Mouse (Mus musculus) c-Kit-positive CD71-positive TER-119-positive erythroid progenitor cells, embryonic 14.5 days (primary cell): ENCODE results near the gene Ttn.
A peak's percentile ranks its signal among the peaks of the same experiment; 100 is the strongest.

Experiments
- DNase-seq: peaks from one replicate; pipeline ENCODE4 v3.0.0-alpha.2; 2013; ENCODE audit warnings: low spot score

Gene Ttn

DNA sequence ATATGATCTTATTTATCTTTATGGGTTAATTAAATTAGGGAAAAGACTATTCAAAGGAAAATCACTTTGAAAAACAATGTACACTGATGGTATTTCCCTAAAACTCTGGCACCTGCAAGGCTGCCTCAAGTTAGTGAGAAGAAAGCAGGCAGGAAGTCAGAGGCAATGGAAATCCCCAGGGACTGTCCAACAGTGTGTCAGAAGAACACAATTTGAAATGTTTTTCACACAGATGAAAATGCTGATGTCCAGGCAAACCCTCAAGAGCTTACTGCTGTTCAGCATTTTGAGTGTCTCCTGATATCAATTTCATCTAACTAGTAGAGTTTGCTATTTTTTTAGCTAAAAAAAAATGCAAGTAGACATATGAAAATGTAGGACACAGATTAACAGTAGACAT is 161.9 kb downstream of the Ttn start:
- no peak for DNase-seq

DNA sequence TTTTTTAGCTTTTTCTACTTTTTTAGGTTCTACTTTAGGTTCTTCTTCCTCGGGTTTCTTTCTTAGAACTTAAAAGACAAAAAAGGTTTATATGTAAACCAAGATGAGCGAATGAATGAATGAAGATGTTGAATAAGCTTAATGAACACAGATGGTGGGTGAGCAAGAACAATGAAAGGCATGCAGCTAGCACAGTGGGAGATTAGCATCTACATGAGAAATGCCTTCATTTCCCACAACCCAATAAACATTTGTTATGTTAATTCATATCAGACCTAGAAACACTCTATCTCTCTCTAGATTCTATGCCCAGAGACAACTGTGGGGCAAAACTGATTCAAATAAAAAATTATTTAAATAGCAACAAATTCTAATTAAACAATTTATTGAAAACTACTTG is 164.6 kb downstream of the Ttn start:
- no peak for DNase-seq

DNA sequence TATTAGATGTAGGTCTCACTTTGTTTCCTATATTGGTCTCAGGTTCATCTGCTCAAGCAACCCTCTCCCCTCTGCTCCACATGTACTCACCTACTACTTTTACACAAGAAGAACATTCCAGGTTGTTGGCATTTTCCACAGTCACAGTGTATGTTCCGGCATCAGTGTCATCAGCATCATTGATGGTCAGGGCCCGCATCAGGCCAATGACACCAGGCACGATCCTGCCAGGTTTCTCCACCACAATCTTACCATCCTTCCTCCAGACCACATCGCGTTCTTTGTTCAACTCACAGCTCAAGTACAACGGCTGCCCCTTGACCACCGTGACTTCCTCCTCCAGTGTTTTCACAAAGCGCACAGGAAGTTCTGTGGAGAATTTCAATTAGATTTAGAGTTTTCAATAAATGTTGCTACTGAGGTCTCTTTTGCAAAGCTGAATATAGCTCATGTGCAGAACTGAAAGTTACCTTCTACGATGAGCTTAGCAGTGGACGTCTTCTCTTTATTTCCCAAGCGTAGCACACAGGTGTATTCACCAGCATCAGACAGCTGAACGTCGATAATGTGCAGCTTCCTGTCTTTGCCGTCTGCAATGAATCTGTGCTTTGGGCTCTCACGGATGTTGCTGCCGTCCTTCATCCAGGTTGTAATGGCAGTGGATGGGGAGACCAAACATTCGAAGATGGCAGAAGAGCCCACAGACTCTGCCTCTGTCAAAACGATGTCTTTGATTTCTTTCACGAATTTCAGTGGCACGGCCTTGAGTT is 168.1 kb downstream of the Ttn start:
- no peak for DNase-seq

DNA sequence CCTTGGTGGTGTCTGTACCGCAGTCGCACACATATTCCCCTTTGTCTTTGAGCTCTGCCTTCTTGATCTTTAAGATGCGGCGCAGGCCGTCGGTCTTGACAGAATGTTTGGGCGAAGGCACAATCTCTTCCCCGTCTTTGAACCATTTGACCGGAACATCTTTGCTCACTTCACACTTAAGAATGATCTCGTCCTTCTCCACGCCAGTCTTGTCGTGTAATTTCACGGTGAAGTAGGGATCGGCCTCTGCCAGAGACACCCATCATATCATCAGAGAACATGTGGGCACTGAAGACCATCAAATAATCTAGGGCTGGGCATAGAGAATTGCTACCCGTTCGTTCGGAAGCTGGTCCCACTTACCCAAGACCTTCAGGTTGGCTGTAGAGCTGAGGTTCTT is 171.2 kb downstream of the Ttn start:
- no peak for DNase-seq

DNA sequence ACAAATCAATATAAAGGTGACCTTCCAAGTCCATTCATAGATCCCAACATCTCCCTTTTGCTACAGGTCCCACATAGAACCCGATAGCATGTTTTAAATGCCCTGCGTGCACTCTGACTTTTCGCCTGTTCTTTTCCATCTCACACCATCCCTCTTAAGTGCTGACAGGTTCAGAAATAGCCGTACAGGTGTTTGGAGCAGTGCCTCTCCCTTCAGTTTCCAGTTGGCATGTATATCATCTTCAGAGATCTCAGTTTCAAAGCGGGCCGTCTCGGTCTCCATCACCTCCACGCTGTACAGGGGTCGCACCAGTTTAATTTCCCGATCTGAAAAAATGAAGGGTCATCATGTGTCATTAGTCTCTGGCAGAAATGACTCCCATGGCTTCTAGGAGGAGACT is 174.0 kb downstream of the Ttn start:
- no peak for DNase-seq

DNA sequence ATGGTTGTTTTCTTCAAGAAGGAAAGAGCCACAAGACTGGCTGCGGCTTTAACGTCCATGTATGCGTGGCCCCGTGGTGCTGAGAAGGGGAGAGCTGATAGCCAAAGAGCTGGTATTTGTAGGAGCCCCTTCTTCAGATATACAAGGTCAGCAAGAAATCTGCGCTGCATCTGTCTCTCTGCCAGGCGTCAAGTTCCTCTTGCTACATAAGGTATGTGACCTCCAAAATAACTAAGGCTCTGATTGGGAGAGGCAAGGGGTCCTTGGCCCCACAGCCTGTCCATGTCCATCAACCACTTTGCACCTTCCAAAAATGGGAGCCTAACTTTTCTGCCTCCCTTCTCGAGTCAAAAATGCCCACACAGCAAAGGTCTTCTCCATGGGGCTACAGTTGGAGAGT is 175.1 kb downstream of the Ttn start:
- no peak for DNase-seq

DNA sequence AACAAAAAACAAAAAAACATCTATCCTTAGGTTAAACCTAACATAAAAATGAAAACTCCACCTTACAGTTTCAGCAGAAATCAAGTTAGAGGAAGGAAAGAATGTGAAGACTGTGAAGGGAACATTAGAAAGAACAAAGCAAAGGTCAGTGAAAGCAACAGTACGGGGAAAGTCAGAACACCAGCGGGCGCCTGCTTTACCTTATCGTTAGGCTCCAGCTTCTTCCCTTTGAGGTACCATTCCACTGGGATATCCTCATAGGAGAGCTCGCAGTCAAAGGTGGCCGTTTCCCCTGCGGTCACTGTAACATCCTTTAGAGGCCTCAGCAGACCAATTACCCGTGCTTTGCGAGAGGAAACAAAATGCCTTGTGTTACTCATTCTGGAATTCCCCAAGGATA is 175.5 kb downstream of the Ttn start:
- no peak for DNase-seq

DNA sequence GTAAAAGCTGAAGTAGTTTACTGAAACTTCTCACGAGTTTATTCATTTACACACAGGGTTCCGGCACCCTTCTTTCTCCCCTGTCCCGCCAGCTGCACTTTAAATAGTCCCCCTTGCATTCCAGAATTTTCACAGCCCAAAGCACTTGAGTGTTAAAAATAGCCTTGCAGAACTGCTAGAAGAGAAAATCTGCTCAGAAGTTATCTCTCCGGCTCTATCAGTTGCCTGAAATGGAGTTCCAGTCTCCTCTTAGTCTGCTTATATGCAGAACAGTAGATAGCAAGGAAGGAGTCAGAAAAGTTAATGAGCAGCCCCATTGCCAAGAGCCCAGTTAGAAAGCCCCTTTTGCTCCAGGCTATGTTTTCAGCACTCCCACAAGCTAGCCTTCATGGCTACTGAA is 176.0 kb downstream of the Ttn start:
- DNase-seq, result no peak

DNA sequence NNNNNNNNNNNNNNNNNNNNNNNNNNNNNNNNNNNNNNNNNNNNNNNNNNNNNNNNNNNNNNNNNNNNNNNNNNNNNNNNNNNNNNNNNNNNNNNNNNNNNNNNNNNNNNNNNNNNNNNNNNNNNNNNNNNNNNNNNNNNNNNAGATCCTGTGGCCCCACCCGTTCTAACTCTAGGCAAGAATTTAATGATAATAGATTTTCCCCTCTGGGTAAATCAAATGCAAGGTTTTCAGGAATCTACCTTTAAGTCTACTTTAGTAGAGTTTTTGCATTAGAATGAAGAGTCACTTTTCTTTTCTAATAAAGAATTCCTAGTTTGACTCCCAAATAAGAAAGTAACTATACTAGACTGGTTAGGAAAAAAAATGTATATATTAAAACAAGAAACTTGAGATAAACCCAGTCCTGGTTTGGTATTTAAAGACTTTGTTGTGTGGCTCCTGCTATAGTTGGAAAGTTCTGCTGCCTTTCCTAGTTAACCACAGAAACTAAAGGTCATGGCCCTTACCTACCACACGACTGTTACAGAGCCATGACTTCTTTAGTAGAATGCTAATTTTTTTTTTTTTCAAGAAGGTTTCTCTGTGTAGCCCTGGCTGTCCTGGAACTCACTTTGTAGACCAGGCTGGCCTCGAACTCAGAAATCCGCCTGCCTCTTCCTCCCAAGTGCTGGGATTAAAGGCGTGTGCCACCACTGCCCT is 177.0 kb downstream of the Ttn start:
- DNase-seq, result no peak

DNA sequence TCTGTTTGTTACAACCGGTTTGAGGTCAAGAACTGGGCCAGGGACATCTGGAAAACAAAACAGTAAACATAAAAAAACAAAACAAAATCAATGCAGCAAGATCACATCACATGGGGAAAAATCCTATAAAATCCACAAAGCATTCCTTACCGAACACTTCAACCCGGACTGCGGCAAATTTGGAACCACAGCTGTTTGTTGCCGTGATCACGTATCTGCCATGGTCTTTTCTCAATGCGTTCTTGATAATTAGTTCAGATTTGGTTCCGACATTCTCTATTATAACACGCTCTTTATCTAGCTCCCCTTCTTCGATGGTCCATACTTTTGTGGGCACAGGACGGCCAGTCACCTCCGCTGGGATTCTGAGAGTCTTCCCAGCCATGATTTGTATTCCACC is 198.2 kb downstream of the Ttn start:
- DNase-seq, result no peak

DNA sequence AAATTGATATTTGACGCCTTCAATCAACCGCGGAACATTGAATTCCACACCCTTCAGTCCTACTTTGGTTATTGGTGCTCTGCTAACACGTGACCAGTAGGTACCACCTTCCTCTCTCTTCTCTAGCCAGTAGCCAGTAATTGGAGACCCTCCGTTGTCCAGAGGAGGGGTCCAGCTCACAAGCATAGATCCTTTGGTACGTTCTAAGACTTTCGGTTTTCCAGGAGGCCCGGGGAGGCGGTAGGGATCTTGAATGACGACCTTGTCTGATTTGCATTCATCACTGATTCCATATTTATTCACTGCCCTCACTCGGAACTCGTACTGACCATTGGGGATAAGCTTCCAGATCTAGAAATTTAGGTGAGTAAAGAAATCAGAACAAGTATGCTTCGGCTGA is 201.6 kb downstream of the Ttn start:
- DNase-seq, result no peak

DNA sequence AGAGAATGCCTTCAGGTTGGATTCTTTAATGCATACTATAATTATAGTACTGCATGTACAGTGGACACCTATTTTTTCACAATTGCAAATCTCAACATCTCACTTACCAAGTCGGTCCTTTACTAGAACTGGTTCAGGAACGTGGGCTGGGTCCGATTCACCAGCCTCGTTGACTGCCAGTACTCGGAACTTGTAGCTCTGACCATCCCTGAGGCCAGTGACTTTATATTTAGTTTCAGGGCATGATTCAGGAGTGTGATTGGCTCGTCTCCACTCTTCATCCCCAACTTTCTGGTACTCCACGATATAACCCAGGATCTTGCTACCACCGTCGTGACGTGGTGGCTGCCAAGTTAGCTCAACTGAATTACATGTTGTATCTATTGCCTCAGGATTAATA is 212.5 kb downstream of the Ttn start:
- no peak for DNase-seq

DNA sequence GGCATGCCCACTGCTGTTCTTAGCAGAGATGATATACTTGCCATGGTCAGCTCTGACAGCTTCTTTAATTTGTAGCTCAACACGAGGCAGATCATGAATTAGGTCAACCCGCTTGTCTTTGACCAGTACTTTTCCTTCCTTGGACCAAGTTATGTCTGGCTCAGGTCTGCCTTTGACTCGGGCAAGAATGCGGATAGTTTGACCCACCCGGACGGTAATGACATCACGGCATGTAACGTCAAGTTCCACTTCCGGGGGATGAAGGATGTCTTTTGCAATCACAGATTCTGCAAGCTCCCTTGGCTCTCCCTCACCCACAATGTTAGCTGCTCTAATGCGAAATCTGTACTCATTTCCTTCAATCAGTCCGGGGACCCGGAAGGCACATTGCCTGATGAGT is 215.1 kb downstream of the Ttn start:
- DNase-seq, result no peak

DNA sequence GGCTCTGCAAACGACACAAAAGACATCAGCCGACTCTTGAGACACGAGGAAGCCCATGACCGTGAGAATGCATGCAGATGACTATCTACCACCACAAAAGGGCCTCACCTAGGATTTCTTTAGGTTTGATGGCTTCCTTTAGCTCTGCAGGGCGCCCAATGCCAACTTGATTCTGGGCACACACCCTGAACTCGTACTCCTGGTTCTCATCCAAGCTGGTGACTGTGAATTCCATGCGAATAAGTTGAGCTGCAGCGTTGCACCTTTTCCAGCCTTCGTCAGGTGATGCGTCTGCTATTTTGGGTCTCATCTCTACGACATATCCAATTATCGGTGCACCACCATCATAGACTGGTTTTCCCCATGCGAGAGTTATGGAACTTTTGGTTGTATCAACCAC is 217.8 kb downstream of the Ttn start:
- no peak for DNase-seq

DNA sequence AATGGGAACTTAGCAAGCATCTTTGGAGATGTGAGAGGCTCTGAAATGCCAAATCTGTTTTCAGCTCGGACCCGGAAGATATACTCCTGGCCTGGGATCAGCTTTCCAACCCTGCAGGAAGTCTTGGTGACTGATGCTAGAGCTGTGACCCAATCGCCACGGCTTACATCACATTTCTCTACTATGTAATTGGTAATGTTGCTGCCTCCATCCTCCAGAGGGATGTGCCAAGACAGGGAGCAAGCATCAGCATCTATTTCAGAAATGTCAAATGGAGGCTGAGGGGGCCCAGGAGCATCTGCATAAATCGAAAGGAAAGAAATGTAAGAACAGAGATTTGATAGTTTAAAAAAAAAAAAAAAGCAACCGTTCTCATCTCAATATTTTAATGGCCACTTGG is 220.2 kb downstream of the Ttn start:
- DNase-seq, result no peak

DNA sequence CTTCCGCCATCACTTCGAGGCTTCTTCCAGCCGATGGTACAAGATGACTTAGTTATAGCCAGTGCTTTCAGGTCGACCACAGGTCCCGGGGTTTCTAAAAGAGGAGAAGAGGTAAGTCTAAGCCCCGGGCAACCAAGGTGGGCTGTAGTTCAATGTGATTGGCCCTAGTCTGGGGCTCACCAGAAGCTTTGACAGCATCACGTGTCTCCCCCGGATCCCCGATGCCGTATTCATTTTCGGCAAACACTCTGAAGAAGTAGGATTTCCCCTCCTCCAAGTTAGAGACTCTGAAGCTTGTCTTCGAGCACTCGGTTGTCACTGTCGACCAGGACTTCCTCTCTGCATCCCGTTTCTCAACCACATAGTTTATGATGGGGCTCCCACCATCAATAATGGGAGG is 225.9 kb downstream of the Ttn start:
- no peak for DNase-seq

DNA sequence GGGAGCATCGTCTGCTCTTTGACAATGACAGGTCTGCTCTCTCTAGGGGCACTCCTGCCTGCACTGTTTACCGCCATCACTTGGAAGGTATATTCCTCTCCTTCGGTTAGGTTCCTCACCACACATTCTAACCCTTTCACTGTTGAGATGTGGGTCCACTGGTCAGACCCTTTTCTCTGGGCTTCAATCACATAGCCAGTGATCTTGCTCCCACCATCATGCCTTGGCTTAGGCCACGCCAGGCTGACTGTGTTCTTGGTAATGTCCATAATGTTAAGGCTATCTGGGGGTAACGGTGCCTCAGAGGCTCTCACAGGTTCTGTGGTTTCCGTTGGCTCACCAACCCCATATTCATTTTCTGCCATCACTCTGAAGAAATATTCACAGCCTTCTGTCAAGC is 230.4 kb downstream of the Ttn start:
- no peak for DNase-seq

DNA sequence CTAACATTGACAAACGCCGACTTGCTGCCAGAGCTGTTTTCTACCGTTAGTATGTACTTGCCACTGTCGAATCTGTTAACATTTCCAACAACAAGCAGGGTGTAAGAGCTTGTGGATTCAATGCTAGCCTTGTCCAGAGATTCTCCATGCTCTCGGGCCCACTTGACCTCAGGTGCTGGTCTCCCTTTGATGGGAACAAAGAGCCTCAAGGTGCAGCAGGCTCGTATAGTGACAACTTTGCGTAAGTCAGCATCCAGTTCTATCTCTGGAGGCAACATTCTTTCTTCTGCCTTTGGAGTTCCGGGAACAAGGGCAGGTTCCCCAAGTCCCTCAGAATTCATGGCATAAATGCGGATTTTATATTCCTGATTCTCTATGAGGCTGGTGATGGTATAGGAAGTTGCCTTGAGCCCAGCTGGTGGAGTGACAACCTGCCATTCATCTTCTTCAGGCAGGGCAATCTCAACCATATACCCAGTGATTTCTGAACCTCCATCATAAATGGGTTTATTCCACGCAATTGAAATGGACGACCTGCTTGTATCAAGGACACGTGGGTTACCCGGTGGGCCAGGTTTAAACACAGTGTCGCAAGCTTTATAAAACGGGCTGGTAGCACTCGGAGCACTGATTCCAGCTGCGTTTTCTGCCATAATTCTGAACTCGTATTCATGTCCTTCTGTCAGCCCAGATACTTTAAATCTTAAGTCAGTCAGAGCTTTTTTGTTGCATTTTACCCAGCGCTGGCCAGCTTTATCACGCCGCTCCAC is 232.8 kb downstream of the Ttn start:
- DNase-seq, result no peak

DNA sequence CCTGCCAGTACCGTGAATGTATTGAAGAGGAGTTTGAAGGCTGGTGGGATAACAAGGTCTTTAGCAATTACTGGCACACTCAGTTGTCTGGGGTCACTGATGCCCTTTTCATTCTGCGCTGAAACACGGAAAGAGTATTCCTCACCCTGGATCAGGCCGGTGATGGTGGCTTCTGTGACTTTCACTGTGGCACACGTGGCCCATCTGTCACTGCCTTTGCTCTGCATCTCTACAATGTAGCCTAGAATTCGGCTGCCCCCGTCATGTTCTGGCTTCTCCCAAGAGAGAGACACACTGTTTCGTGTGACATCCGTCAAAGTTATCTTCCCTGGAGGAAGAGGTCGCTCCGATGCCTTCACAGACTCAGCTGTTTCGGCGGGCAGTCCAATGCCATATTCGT is 233.7 kb downstream of the Ttn start:
- DNase-seq, result no peak

DNA sequence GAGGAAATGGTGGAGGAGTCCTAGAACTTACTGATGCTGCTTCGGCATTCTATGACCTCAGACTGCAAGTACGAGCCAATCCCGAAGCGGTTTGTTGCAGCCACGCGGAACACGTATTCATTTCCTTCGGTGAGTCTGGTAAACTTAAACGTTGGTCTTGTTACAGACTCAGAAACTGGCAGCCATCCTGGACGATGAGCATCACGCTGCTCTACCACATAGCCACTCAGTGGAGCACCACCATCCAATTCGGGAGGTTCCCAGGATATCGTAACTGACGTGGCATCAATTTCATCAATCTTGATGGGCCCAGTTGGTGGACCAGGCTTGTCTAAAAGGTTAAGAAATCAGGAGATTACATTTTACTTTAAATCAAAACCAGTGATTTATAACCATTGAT is 262.7 kb downstream of the Ttn start:
- DNase-seq, result no peak

DNA sequence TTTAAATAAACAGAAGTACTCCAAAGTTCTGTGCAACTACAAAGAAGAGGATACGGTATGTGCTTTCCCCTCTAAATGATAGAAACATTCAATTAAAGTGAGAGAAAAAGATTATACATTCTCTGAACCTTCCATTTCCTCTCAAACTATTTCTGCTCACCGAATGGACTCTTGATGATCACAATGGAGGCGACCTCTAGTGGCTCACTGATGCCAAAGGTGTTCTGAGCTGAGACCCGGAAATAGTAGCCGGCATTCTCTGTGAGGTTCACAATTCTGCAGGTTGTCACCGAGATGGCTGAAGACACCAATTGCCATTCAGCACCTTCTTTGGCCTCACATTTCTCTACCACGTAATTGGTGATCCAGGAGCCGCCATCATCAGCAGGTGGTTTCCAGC is 267.4 kb downstream of the Ttn start:
- DNase-seq, result no peak

DNA sequence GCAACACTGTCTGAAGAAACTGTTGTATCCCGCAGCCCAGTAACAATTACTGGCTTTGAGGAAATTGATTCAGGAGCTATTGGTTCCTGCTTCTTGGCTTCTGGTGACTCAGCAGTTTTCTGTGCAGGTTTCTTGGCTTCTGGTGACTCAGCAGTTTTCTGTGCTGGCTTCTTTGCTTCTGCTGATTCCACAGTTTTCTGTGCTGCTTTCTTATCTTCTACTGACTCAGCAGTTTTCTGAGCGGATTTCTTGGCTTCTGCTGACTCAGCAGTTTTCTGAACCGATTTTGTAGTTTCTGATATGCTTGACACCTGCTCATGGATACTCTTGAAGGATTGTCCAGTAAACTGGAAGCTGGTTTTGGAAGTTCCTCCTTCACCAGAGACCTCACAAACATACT is 273.8 kb downstream of the Ttn start:
- DNase-seq, result peak; percentile 30

DNA sequence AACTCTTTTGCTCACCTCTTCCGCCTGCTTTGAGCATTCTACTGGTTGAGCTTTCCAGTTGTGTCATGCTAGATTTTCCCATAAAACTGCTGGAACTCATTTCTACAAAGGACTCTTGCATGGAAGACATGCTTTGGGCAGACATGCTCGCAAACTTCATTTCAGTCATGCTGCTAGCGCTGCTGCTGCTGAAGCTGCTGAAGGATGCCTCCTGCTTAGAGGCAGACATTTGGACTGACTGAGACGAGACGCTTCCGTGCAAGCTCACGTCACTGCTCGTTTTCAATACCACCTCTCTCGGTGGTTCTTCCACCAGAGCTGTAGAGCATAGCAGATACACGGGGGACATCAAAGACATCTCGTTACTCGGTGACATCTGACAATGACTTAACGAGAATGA is 276.7 kb downstream of the Ttn start:
- no peak for DNase-seq
